Mouse (Mus musculus) forebrain, postnatal 0 days (tissue): ENCODE measurements around the gene Hoxc4. TPM values are rescaled to one million over a fixed set of nuclear protein-coding genes. Genes with fewer than 3 reads are reported as not detected.

Experiments
- ATAC-seq: fragments of 200-750 bp; cut with Nextera tagmentation; 2 replicates; pipeline ENCODE4 v1.8.0; 2017; ENCODE audit warnings: mild to moderate bottlenecking, moderate library complexity
- DNase-seq: peaks from one replicate; pipeline ENCODE4 v3.0.0-alpha.2; 2015
- H3K27ac ChIP-seq: fragments of 300-500 bp; sonication (generic); 2 replicates; pipeline ENCODE4 v1.5.1; 2014; ENCODE audit warnings: low read depth, mild to moderate bottlenecking, antibody characterized with exemption, low read length, moderate library complexity, mixed read lengths
- H3K27me3 ChIP-seq: fragments of 300-500 bp; sonication (generic); 2 replicates; pipeline ENCODE4 v1.6.1; 2014; ENCODE audit warnings: mild to moderate bottlenecking, low read length, mixed read lengths; ENCODE audit not compliant: insufficient read depth
- H3K36me3 ChIP-seq: fragments of 300-500 bp; sonication (generic); 2 replicates; pipeline ENCODE4 v1.6.1; 2014; ENCODE audit warnings: mild to moderate bottlenecking, moderate library complexity; ENCODE audit not compliant: insufficient read depth
- H3K4me1 ChIP-seq: fragments of 300-500 bp; sonication (generic); 2 replicates; pipeline ENCODE4 v1.6.1; 2014; ENCODE audit warnings: antibody characterized with exemption; ENCODE audit not compliant: insufficient read depth
- H3K4me2 ChIP-seq: fragments of 300-500 bp; sonication (generic); 2 replicates; pipeline ENCODE4 v1.6.1; 2014; ENCODE audit warnings: low read depth, mild to moderate bottlenecking, moderate library complexity
- H3K4me3 ChIP-seq: fragments of 300-500 bp; sonication (generic); 2 replicates; pipeline ENCODE4 v1.5.1; 2014; ENCODE audit warnings: low read depth, low read length, mixed read lengths
- H3K9ac ChIP-seq: fragments of 300-500 bp; sonication (generic); 2 replicates; pipeline ENCODE4 v1.6.1; 2014; ENCODE audit warnings: mild to moderate bottlenecking
- H3K9me3 ChIP-seq: fragments of 300-500 bp; sonication (generic); 2 replicates; pipeline ENCODE4 v1.6.1; 2016; ENCODE audit warnings: low read length
- CTCF ChIP-seq: sonication (generic); IDR thresholded peaks from 2 replicates; pipeline ENCODE4 v1.5.1; 2016; ENCODE audit warnings: antibody characterized with exemption, control low read depth, low read depth
- WGBS: fragments of 180-500 bp; shearing (Covaris S2); extraction: QIAGEN DNeasy Blood & Tissue Kit; methylation state at CpG from one replicate; pipeline ENCODE4 v1.1.7; 2014; 5-methylcytosine and 5-hydroxymethylcytosine counted together
- polyA plus RNA-seq: library from polyadenylated mRNA; unstranded; fragments of >200 nt; fragmentation: Nextera tagmentation; extraction: Ambion mirVana; gene quantifications from 2 replicates; pipeline ENCODE4 v1.2.1, GENCODE M21; 2015
- total RNA-seq: library from RNA; depleted of rRNA; stranded (reverse); fragments of >200 nt; gene quantifications from 2 replicates; pipeline ENCODE4 v1.2.3, GENCODE M21; 2014

The Hoxc4 gene
- total and polyA plus RNA-seq, 2 experiments from 2014 or later = not detected

DNA sequence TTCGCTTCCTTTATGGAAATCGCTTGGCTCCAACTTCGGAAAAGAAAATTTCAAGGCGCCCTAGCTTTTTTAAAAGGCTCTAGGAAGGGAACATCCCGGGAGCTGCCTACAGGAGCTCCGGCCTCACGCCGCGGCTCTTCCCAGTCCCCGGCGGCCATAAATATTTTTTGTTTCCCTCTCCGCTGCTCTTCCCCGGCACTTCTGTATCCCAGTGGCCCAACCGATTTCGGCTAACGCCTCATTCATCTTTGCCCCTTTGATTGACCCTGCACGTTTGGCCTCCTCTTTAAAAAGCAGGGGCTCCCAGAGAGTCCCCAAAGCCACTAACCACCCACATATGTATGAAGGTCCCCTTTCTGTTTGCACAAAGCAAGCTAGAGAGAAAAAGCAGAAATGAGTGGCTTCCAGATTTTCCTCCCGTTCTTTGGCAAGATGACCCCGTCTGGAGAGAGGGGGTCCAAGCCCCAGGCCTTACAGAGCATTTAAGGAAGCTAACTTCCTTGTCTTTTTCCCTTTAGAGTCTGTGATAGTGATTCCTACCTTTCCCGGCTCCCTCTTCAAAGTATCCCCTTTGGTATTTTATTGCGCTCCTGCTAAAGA is 40.8 kb downstream of the Hoxc4 start:
- no peak overlapping the region for H3K27ac ChIP-seq
- DNase-seq = peak; percentile 35
- no peak overlapping the region for H3K9ac ChIP-seq
- H3K4me2 ChIP-seq = no peak overlapping the region
- no peaks in the 10 kb centered on the region for H3K36me3 ChIP-seq
- no peak for ATAC-seq
- H3K4me3 ChIP-seq = no peak overlapping the region
- no peaks in the 10 kb centered on the region for H3K9me3 ChIP-seq
- H3K4me1 ChIP-seq = no peaks in the 10 kb centered on the region
- TF ChIP-seq CTCF = no peak
- peaks cover 93% of the 10 kb centered on the region for H3K27me3 ChIP-seq
- WGBS = 1% methylated on average over 21 of the region's 21 CpGs

DNA sequence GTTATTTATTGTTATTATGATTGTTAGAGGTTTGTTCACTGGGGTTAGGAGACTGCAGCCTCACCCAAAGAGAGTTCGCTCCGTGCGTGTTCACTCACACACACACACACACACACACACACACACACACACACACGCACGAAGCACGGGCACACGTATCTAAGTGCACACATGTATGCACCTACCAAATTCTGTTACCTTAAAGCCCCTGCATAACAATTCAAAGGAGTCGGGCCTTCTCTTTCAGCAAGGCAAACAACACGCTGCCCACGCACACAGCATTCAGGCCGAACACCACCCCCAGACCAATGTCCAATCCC is 41.2 kb downstream of the Hoxc4 start:
- no peak for DNase-seq
- no peaks in the 10 kb centered on the region for H3K4me1 ChIP-seq
- no peak overlapping the region for H3K9ac ChIP-seq
- H3K36me3 ChIP-seq = no peaks in the 10 kb centered on the region
- no peak overlapping the region for H3K27ac ChIP-seq
- H3K4me2 ChIP-seq = no peak overlapping the region
- H3K4me3 ChIP-seq = no peak overlapping the region
- peaks cover 93% of the 10 kb centered on the region for H3K27me3 ChIP-seq
- WGBS = 5% methylated on average over 11 of the region's 11 CpGs
- no peak for TF ChIP-seq CTCF
- no peaks in the 10 kb centered on the region for H3K9me3 ChIP-seq
- no peak for ATAC-seq

DNA sequence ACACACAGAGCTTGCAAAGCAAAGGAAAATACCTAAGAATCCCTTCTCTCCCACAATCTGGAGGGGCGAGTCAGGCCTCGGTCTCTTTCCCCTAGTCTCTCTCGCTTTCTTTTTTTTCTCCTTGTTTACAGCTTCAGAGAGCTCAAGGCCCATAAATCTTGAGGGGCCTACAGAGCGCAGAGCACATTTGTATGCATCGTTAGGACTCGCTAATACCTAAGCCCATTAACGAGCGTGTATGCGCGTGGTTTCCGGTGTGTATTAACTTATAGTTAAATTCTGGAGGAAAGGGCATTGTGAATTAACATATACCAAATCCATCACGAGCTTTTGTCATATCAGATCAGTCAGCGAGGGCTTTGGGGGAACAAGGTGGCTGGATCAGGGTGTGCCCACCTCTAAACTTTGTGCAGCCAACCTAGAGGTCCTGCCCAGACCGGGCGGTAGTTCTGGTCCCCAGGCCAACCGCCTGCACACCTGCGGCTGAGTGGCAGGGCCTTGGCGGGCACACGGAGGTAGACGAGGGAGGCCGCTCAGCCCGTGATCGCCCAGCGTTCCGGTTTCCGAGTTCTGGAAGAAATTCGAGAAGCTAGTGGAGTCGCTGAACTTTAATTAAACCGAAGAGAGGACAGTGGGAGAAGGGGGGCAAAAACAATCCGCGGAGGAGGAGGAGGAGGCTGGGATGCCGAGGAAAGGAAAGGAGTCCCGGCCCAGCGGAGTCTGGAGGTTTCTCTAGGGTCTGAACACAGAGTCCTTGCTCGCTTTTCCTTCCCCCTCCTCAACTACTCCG is 41.8 kb downstream of the Hoxc4 start:
- no peak overlapping the region for H3K27ac ChIP-seq
- no peak overlapping the region for H3K4me3 ChIP-seq
- H3K9me3 ChIP-seq = no peaks in the 10 kb centered on the region
- H3K9ac ChIP-seq = no peak overlapping the region
- H3K27me3 ChIP-seq = peaks cover 93% of the 10 kb centered on the region
- 3% methylated on average over 36 of the region's 36 CpGs for WGBS
- H3K36me3 ChIP-seq = no peaks in the 10 kb centered on the region
- no peak for TF ChIP-seq CTCF
- DNase-seq = peak; percentile 31
- no peaks in the 10 kb centered on the region for H3K4me1 ChIP-seq
- H3K4me2 ChIP-seq = no peak overlapping the region
- ATAC-seq = no peak

DNA sequence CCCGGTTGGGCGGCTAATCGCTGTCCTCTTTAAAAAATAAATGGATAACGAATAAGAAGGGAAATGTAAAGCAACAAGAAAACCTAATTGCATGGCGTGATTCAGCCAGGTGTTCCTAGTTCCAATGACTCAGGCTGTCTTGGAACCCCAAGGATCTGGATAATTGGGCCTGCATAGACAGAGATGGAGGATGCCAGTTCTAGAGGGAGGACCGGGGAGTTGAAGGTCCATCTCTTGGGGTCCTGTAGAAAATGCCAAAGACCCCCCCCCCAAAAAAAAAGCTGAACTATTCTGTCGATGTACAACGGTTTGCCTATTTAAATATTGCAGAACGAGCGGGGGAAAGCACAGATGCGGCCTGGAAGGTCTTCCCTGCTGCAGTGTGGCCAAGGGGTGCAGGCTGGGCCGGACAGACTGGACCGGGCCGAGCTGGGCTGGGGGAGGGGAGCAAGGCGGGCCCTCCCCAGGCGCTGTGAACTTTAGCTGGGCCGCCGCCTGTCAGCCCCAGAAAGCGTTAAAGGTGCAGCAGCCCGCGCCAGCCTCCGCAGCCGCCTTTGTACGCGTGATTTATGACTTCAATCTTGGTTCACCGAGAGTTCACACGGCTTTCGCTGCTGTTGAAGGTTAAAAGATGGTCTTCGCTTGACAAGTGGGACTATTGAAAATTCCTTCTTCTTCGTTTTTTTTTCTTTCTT is 42.5 kb downstream of the Hoxc4 start:
- WGBS = 2% methylated on average over 30 of the region's 30 CpGs
- Histone ChIP-seq H3K9ac (no peak overlapping the region), H3K9me3 (no peaks in the 10 kb centered on the region), H3K27ac (no peak overlapping the region), H3K27me3 (peaks cover 93% of the 10 kb centered on the region), H3K4me1 (no peaks in the 10 kb centered on the region), H3K4me3 (no peak overlapping the region), H3K36me3 (no peaks in the 10 kb centered on the region), H3K4me2 (no peak overlapping the region)
- no peak for TF ChIP-seq CTCF
- ATAC-seq = no peak
- peak; percentile 25 for DNase-seq

DNA sequence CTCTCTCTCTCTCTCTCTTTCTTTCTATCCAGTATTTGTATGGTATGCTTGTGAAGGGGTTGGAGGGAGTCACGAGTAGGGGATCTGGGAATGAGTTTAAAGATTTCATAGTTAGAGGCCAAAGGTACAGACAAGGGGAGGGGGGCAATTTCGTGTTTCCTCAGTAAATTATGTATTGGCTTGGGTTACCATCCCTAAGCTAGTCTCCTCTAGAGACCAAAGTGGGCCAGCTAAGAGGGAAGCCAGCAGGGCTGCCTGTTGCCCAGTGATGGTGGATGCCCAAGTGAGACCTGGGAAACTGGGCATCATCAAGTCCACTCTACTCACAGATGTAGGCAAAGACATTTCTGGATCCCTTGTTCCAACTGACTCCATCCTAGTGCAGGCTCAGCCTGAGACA is 43.3 kb downstream of the Hoxc4 start:
- WGBS = 4% methylated on average over 2 of the region's 2 CpGs
- no peak for TF ChIP-seq CTCF
- H3K27ac ChIP-seq = no peak overlapping the region
- H3K27me3 ChIP-seq = peaks cover 92% of the 10 kb centered on the region
- H3K4me1 ChIP-seq = no peaks in the 10 kb centered on the region
- H3K4me3 ChIP-seq = no peak overlapping the region
- DNase-seq (no peak), ATAC-seq (no peak)
- H3K9me3 ChIP-seq = no peaks in the 10 kb centered on the region
- no peak overlapping the region for H3K4me2 ChIP-seq
- H3K9ac ChIP-seq = no peak overlapping the region
- no peaks in the 10 kb centered on the region for H3K36me3 ChIP-seq

DNA sequence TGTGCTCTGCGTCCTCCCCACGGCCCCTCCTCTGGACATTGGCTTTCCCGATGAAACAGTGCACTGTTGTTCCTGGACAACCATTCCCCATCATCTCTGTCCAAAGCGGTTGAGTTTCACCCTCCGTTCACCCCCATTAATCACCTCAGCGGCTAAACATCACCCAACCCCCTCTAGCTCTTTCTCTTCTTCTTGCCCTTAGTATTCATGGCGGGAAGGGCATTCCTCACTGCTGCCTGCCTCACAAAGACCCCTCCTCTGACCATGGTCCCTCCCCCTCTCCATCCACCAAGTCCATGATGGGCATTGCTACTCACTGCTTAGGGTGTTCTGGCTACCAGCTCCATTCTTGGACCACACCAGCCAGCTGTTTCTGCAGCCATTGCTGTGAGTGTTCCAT is 46.9 kb downstream of the Hoxc4 start:
- DNase-seq = no peak
- no peak overlapping the region for H3K4me3 ChIP-seq
- no peak overlapping the region for H3K27ac ChIP-seq
- H3K36me3 ChIP-seq = no peaks in the 10 kb centered on the region
- ATAC-seq = no peak
- H3K27me3 ChIP-seq = peaks cover 96% of the 10 kb centered on the region
- WGBS = 42% methylated on average over 7 of the region's 7 CpGs
- no peaks in the 10 kb centered on the region for H3K9me3 ChIP-seq
- no peak overlapping the region for H3K9ac ChIP-seq
- H3K4me1 ChIP-seq = no peaks in the 10 kb centered on the region
- TF ChIP-seq CTCF = no peak
- H3K4me2 ChIP-seq = no peak overlapping the region

DNA sequence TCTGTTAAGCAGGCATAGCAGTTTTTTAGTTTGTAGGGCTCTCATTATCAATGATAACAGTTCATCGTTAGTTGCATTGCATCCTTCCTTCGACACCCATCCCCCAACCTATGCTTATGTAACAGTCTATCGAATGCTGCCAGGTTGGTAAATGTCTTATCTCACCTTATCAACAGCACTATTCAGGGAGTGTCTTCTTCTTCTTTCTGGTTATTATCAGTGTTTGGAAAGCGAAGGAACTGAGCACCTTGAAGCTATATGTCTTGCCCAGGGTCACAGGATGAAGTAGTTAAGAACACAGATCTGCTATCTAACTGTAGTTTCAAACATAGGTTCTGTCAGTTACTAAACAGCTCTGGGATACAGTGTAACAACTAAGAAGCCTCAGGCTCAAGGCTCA is 49.0 kb downstream of the Hoxc4 start:
- Histone ChIP-seq H3K4me2 (no peak overlapping the region), H3K27ac (no peak overlapping the region), H3K36me3 (no peaks in the 10 kb centered on the region), H3K4me1 (no peaks in the 10 kb centered on the region), H3K4me3 (no peak overlapping the region), H3K27me3 (peaks cover 87% of the 10 kb centered on the region), H3K9ac (no peak overlapping the region), H3K9me3 (no peaks in the 10 kb centered on the region)
- no peak for DNase-seq
- no peak for TF ChIP-seq CTCF
- WGBS = 76% methylated on average over 4 of the region's 4 CpGs
- ATAC-seq = no peak
